Mouse (Mus musculus) embryo, embryonic 11.5 days (tissue): Measurements from ENCODE around the gene Atf7ip.

Source experiments
- DNase-seq: peaks from one replicate; pipeline ENCODE4 v3.0.0-alpha.2; 2012; ENCODE audit warnings: low read depth, low spot score

The Atf7ip gene

DNA sequence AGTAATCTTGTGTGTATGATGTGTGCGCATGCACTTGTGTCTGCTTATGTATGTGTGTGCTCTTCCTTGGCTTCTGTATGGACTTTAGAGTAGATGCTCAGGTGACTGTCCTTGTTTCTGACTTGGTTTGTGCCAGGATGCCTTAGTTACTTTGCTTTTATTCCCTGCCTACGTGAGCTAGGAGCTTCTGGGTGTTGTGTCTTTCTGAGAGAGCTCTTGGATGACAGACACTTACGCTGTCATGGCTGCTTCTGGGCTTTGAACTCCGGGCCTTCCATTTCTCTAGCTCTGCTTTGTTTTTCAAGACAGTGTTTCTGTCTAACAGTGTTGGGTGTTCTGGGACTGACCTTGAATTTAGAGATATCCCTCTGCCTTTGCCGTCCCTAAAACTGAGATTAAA is 16.7 kb downstream of the Atf7ip start:
- no peak for DNase-seq

DNA sequence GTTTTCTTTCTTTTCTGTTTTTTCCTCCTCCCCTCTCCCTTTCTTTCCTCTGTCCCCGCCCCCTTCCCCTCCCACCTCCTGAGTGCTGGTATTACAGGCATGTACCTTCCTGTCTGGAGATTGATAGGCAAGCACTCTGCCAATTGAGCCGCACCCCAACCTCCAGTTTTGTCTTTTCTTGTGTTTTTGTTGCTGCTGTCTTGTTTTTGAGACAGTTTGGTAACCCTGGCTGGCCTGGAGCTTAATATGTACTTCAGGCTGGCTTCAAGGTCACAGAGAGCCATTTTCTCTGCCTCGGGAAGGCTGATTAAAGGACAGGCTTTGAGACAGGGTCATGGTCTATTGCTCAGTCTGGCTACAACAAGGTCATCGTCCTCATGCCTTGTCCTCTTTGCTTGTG is 18.8 kb downstream of the Atf7ip start:
- no peak for DNase-seq

DNA sequence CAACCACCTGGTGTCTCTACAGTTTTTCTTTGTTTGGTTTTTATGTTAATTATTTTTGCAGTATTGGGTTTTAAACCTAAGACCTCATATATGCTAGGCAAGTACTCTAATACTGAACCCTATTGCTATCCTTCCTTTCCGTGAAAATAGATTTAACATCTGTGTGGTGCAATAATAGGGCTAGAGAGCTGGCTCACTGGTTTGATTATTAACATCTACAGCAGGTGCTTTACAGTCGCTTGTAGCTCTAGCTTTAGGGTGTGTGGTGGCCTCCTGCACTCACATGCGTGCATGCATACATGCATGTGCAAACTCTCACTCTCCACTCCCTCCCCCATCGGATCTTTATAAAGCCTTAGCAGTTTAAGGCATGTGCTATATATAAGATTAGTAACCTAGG is 19.6 kb downstream of the Atf7ip start:
- no peak for DNase-seq

GRCm38 (mm10) chr6:136529156-136529555 is 23.2 kb downstream of the Atf7ip start:
- no peak for DNase-seq

GRCm38 (mm10) chr6:136531792-136532230 is 25.8 kb downstream of the Atf7ip start:
- DNase-seq, result no peak

GRCm38 (mm10) chr6:136532535-136533291 is 26.7 kb downstream of the Atf7ip start:
- DNase-seq, result peak; percentile 80

GRCm38 (mm10) chr6:136533804-136534203 is 27.8 kb downstream of the Atf7ip start:
- no peak for DNase-seq

GRCm38 (mm10) chr6:136534444-136534843 is 28.5 kb downstream of the Atf7ip start:
- no peak for DNase-seq

GRCm38 (mm10) chr6:136535176-136535575 is 29.2 kb downstream of the Atf7ip start:
- DNase-seq, result no peak

DNA sequence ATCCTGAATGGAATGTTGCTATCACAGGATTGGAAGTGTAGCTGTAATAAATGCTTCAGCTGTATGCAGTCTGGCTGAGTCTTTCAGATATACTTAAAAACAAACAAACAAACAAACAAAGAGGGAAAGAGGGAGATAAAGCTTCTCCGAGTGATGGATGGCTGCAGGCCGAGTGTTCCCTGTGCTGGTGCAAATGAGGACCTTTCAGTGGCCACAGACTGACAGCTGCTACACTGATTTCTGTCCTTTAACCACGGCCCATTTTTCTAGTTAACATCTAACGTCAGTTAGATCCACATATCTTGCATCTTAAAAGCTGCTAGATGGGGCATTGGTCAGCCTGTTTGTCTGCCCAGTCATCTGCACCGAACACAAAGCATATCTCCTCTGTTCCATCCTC is 30.2 kb downstream of the Atf7ip start:
- DNase-seq, result no peak

- no peak for DNase-seq
These were observed 35.4 kb downstream of the Atf7ip start for GRCm38 (mm10) chr6:136541350-136541749.

DNA sequence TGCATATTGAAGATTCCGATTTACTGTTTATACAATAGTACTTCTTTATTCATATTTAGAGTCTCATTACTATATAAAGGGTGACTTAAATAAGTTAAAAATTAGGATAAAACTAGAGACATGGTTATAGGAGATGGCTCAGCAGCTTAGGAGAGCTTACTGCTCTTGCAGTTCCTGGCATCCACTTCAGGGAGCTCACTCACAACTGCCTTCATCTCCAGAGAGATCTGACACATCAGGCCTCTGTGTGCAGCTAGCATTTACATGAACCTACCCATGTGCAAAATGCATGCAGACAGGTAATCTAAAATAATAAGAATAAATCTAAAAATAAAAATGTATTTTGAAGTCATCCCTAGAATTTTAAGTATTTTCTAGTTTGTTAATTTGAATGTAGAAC is 36.1 kb downstream of the Atf7ip start:
- no peak for DNase-seq

GRCm38 (mm10) chr6:136543164-136543563 is 37.2 kb downstream of the Atf7ip start:
- no peak for DNase-seq

DNA sequence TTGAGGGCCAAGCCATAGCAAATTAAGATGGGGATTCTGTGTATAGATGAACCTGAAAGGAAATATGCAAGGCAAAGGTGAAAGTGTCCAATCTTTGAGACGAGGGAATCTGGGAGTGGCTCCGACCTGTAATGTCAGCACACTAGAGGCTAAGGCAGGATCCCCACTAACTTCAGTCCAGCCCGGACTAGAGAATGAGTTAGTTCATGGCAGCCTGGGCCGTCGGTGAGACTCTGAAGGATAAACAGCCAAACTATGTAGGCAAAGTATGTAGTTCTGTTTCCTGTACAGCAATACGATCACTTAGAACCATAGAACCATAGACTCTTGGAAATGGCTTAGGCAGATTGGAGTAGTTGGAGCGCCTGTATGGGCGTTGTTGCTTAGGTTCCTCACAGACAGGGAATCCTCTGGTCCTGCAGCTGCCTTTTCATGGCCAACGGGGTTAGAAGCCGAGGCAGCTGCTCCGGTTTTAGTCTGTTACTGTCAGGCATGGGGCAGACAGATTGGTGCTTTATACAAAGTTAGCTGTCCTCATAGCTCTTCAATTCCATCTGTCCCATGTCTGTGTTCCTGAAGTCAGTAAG is 39.4 kb downstream of the Atf7ip start:
- no peak for DNase-seq

GRCm38 (mm10) chr6:136546286-136546685 is 40.3 kb downstream of the Atf7ip start:
- no peak for DNase-seq

- no peak for DNase-seq
These were observed 41.0 kb downstream of the Atf7ip start for GRCm38 (mm10) chr6:136546987-136547386.

DNA sequence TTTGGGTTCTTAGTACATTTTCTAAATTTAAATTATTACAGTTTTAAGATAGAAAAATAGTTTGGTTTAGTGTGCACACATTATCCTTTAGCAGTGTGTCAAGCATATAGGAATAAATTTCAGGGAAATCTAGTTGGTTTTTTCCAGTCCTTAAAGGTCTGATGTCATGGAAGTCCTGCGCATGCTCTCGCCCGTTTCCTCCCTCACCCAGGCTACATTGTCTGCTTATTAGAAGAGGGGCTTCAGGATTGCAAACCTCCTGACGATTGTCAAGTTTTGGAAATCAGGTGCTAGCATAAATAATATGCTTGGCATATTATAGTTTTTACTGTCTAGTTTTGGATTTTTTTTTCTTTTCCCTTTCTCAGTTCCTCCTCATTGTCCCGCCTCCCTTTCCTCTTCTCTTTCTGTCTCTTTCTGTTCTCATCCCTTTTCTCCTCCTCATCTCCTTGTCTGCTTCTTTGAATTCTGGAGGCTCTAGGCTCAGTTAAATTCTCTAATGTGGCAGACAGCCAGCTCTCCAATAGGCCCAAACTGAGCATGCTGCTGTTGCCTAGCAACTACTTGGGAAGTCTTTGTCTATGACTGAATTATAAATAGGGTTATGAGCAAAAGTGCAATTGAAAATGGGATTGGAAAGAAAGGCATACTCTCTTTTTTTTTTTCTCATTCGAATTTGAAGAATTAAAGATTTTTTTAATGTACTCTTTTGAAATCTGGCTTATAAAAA is 42.2 kb downstream of the Atf7ip start:
- DNase-seq, result no peak

- no peak for DNase-seq
These were observed 42.8 kb downstream of the Atf7ip start for GRCm38 (mm10) chr6:136548796-136549195.

GRCm38 (mm10) chr6:136549606-136550005 is 43.6 kb downstream of the Atf7ip start:
- no peak for DNase-seq

DNA sequence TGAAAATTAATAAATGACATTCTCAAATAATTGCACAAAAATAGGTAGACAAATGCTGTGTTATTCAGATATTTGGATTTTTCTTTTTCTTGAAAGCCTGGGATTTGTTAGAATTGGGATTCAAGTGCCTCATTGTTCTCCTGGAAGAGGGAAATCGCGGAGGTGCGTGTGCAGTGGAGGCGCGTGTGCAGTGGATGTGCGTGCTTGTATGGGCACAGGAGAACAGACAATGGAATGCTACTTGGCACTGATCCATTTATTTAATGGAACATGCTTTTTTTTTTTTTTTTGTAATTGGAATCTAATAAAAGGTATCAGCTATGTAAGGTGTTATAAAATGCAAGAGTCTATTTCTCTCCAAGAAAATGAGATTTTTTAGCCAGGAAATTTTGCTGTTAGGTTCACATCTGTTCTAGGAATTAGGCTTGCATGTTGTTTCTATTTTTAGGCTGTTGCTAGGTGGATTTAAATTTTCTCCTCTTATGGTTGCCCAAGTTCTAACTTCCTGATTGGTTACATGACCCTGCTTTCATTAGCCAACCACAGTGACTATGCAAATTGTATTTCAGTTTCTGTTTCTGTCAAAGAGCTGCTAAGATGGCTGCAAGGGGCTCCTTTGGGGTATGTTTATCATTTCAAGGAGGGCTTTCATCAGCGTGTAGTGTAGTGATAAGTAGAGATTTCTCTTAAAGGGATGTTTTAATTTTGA is 44.8 kb downstream of the Atf7ip start:
- no peak for DNase-seq

DNA sequence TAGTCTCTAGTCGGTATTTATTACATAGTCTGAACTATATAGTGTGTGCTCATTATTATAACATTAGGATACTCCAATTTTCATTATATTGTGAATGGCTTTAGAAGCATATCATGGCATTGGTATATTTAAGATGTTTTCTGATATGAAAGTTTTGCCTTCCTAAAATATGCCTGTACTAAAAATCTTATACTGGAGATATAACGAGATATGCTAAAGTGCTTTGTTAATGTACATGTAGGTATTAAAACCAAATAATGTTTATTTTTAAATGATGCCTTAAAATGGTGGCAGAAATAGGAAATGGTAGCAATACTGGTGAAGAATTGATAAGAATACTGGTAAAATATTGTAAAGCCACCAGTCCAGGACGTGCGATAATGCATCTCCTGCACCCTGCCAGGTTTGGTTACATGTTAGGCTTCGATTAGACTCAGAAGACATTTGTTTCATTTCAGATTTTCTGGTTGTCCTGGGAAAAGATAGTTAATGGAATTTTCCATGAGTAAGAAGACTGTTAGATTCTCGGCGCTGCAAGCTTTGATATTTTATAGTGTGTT is 45.7 kb downstream of the Atf7ip start:
- DNase-seq, result no peak

DNA sequence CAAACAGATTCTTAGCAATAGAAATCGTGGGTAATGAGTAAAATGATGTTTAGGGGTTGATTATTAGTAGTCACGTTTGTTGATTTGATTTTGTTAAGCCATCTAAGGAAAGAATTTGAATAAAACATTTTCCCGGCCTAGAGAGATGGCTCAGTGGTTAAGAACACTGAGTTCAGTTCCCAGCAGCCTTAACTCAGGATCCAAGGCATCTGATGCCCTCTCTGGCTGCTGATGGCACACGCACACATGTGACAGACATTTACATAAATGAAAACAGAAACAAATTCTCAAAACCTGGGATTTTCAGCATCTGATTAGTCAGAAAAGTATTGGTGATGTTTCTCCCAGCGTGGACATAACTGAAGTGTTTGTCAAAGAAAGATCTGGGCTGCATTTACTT is 47.2 kb downstream of the Atf7ip start:
- no peak for DNase-seq
